Mouse (Mus musculus) kidney, adult 2 months (tissue): ENCODE measurements at regions not wholly inside any gene's neighbourhood (a gene's known extent, or its start where the extent isn't known, plus 50 kb on each side); places are given as distances from the start of the nearest gene placed in this dataset.

Experiments
- CTCF ChIP-seq: fragments of 200-500 bp; conservative IDR thresholded peaks from 2 replicates; pipeline ENCODE4 v1.5.1; 2011; ENCODE audit warnings: low read depth, mild to moderate bottlenecking, control low read depth, low read length, moderate library complexity, mixed read lengths; ENCODE audit not compliant: insufficient read depth, insufficient read length
- POLR2A ChIP-seq: fragments of 200-500 bp; IDR thresholded peaks from one replicate; pipeline ENCODE4 v1.6.1; 2011; ENCODE audit warnings: low read depth, low read length, control low read depth

DNA sequence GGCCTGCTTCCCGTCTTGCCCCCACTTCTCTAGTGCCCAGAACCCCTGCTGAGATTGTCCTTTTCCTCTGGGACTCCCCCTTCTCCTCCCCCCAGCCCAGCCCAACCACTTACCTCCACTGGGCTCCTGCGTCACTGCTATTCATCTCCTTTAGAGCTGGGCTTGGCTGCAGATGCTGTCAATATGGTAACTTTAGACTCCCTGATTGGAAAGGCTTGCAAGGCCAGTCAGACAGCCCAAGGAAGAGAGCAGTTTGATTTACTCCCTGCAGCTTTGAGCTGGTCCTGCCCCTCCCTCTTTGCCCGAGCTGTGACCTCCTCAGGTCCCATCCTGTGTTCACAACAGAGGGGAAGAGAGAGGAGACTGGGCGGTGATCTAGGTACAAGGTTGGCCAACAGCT is 221.9 kb downstream of the Zfp36l1 start:
- no peak for TF ChIP-seq CTCF
- TF ChIP-seq POLR2A, result no peak
